Mouse (Mus musculus) ES-E14 (cell line): ENCODE measurements around the gene Faap20. TPM values are rescaled to one million over a fixed set of nuclear protein-coding genes. Genes with fewer than 3 reads are reported as not detected.

Experiments
- DNase-seq: peaks from one replicate; pipeline ENCODE4 v3.0.0-alpha.2; 2013; ENCODE audit warnings: low read depth, low spot score
- H3K27ac ChIP-seq: 2 replicates; pipeline ENCODE4 v1.5.1; 2012; ENCODE audit warnings: low read depth, mild to moderate bottlenecking, low read length, moderate library complexity, mixed read lengths; ENCODE audit not compliant: poor library complexity, insufficient read depth, severe bottlenecking
- H3K36me3 ChIP-seq: 2 replicates; pipeline ENCODE4 v1.6.1; 2012; ENCODE audit warnings: mild to moderate bottlenecking, low read length, moderate library complexity, mixed read lengths; ENCODE audit not compliant: control insufficient read depth, poor library complexity, insufficient read depth, severe bottlenecking
- H3K4me1 ChIP-seq, 2 experiments: fragments of 150-350 bp in 1 of 2; sonication (generic) in 1 of 2; 2 replicates each; pipeline ENCODE4 v1.6.1; 2012; ENCODE audit warnings: low read length in 2 of 2, mild to moderate bottlenecking in 1 of 2, mixed read lengths in 1 of 2; ENCODE audit not compliant: control insufficient read depth in 2 of 2, insufficient read depth in 2 of 2, poor library complexity in 1 of 2
- H3K4me3 ChIP-seq, 2 experiments: fragments of 150-350 bp in 1 of 2; sonication (generic) in 1 of 2; 2 replicates each; pipeline ENCODE4 v1.5.1; 2012; ENCODE audit warnings: low read length in 2 of 2, low read depth in 1 of 2, mild to moderate bottlenecking in 1 of 2, mixed read lengths in 1 of 2; ENCODE audit not compliant: insufficient read depth in 1 of 2, poor library complexity in 1 of 2, severe bottlenecking in 1 of 2
- H3K9ac ChIP-seq: 2 replicates; pipeline ENCODE4 v1.6.1; 2012; ENCODE audit warnings: low read depth, mild to moderate bottlenecking, low read length, mixed read lengths; ENCODE audit not compliant: poor library complexity, insufficient read depth, severe bottlenecking
- H3K9me3 ChIP-seq: fragments of 150-350 bp; sonication (generic); 2 replicates; pipeline ENCODE4 v1.6.1; 2012; ENCODE audit warnings: low read depth, mild to moderate bottlenecking, low read length; ENCODE audit not compliant: control insufficient read depth, insufficient read depth
- CHD2 ChIP-seq: IDR thresholded peaks from 2 replicates; pipeline ENCODE4 v1.6.1; 2014; ENCODE audit warnings: mild to moderate bottlenecking, low read depth, low read length, inconsistent platforms
- HCFC1 ChIP-seq: IDR thresholded peaks from 2 replicates; pipeline ENCODE4 v1.6.1; 2012; ENCODE audit warnings: low read length, inconsistent platforms, borderline replicate concordance; ENCODE audit not compliant: insufficient read depth
- MAFK ChIP-seq: IDR thresholded peaks from 2 replicates; pipeline ENCODE4 v1.6.1; 2014; ENCODE audit warnings: mild to moderate bottlenecking, low read depth, low read length, inconsistent platforms; ENCODE audit not compliant: insufficient read depth
- ZC3H11A ChIP-seq: IDR thresholded peaks from 2 replicates; pipeline ENCODE4 v1.6.1; 2012; ENCODE audit warnings: low read depth, mild to moderate bottlenecking, inconsistent platforms, low read length, borderline replicate concordance
- ZNF384 ChIP-seq: IDR thresholded peaks from 2 replicates; pipeline ENCODE4 v1.6.1; 2012; ENCODE audit warnings: low read depth, low read length, inconsistent platforms
- in situ Hi-C, 2 experiments: fragments of 600-800 bp; cut with MboI; formaldehyde crosslinking; loops; one replicate each; pipeline ENCODE4 v1.15.1; 2025; ENCODE audit warnings: low sequenced_read_pairs in 2 of 2, inconsistent platforms in 1 of 2; ENCODE audit not compliant: unreplicated experiment in 2 of 2
- total RNA-seq: library from RNA; depleted of rRNA; stranded (reverse); fragments of 300-350 nt; gene quantifications from 2 replicates; pipeline ENCODE4 v1.2.3, GENCODE M21; 2012

Faap20 gene
- total RNA-seq, 1 experiment: 17.8 TPM

DNA sequence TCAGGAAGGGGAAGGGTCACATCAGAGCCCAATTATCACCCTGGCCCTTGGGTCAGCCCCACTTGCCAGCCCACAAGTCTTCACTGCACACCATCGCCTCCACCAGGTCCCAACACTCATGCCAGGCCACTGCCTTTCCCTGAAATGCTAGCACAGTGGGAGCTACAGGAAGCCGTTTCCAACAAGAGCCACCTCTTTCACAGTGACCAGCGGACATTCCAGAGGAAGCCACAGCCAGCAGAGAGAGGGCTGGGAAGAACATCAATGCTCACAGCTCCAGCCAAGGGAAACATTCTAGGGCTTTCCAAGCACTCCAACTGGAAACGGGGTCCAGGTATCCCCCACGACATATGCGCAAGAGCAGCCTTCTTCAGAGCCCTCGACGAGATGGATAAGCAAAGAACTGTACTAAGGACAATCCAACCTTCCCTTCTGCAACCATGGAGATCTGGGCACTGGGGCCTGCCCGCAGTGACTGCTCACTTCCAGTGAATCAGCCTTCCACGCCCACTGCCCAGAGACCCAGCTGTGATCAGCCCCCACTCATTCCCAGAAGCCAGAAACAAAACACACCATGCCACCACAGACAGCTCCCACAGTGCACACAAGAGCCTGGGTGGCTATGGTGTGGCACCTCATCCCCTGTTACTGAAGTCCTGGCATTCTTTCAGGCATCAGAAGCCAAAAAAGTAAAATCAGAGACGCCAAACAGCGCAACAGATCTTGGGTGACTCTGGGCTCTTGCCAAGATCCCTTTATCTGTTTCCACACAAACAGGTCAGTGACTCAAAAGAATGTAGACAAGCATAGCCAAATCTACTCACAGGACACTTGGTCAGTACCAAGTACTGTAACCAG, 33.6 kb upstream of the Faap20 start:
- in situ Hi-C loops: no loop called here
- TF ChIP-seq CHD2 (no peak), ZNF384 (no peak), ZC3H11A (no peak), MAFK (no peak), HCFC1 (no peak)
- no peak overlapping the region for H3K4me3 ChIP-seq
- H3K4me1 ChIP-seq: peaks cover 21 to 59% of the 10 kb centered on the region in 2 experiments
- DNase-seq: no peak
- H3K9ac ChIP-seq: no peak overlapping the region
- H3K9me3 ChIP-seq: no peaks in the 10 kb centered on the region
- no peak overlapping the region for H3K27ac ChIP-seq
- peaks cover 16% of the 10 kb centered on the region; the same call in 1 of the 2 replicates for H3K36me3 ChIP-seq

DNA sequence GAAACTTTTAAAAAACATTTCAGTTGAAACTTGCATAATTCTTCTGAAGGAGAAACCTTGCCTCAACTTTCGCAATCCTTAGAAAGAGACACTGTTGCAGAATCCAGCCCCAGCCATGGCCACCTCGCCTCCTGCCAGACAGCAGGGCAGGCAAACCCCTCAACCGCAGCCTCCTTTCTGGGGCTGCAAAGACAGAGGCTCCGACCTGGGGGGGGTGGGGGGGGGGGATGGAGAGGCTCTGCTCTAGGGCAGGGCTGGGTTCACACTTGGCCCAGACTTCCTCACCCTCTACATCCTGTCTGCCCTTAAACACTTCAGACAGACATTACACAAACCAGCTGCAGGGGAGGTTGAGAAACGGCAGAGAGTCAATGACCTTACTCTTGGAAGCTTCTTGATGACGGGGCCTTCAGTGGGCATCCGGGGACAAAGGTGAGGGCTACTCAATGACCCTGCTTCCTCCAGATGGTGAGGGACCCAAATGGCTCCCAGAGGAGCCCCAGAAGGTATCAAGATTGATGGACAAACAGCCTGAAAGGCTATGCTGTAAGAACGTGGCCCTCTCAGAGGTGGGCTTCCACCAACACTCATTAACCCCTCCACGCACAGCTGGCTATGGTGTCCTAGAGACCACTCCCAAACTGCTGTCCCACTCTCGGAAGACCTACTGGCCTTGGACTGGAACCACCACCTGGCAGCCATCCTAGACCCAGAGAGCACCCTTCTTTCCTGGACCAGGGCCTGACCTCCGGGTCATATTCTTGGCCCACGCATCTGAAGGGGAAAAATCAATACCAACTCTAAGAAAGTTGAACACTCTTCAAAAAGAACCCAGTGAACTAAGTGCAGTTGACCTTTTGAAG, 32.1 kb upstream of the Faap20 start:
- H3K4me3 ChIP-seq: no peak overlapping the region
- in situ Hi-C loops: no loop called here
- no peak overlapping the region for H3K9ac ChIP-seq

GRCm38 (mm10) chr4:155218104-155218732, 31.4 kb upstream of the Faap20 start:
- no peak for DNase-seq
- Histone ChIP-seq H3K27ac (no peak overlapping the region), H3K36me3 (peaks cover 14% of the 10 kb centered on the region; the same call in 1 of the 2 replicates), H3K4me3 (no peak overlapping the region; a peak in 1 of 4 replicates), H3K9me3 (no peaks in the 10 kb centered on the region), H3K9ac (no peak overlapping the region), H3K4me1 (peaks cover 21 to 53% of the 10 kb centered on the region in 2 experiments)
- no peak for TF ChIP-seq ZC3H11A
- TF ChIP-seq ZNF384: no peak
- no peak for TF ChIP-seq CHD2
- no peak for TF ChIP-seq HCFC1
- no peak for TF ChIP-seq MAFK
- in situ Hi-C loops: no loop called here

More for the DNA sequence above, 32.1 kb upstream of the Faap20 start:
- H3K27ac ChIP-seq: no peak overlapping the region
- TF ChIP-seq MAFK (no peak), HCFC1 (no peak), ZNF384 (no peak), ZC3H11A (no peak), CHD2 (no peak)
- no peaks in the 10 kb centered on the region for H3K9me3 ChIP-seq
- peaks cover 14% of the 10 kb centered on the region; the same call in 1 of the 2 replicates for H3K36me3 ChIP-seq
- H3K4me1 ChIP-seq: peaks cover 21 to 55% of the 10 kb centered on the region in 2 experiments
- DNase-seq: no peak
